Mouse (Mus musculus) midbrain, embryonic 10.5 days (tissue): ENCODE data around the gene Dbnl. TPM values are rescaled to one million over a fixed set of nuclear protein-coding genes. Genes with fewer than 3 reads are reported as not detected.
A peak's percentile ranks its signal among the peaks of the same experiment; 100 is the strongest.

Experiments used
- DNase-seq: peaks from one replicate; pipeline ENCODE4 v3.0.0-alpha.2; 2017; ENCODE audit warnings: low spot score
- H3K27ac ChIP-seq: fragments of 300-500 bp; sonication (generic); replicated peaks from 2 replicates; pipeline ENCODE4 v1.5.1; 2016; ENCODE audit warnings: mild to moderate bottlenecking
- H3K27me3 ChIP-seq: fragments of 300-500 bp; sonication (generic); 2 replicates; pipeline ENCODE4 v1.6.1; 2016; ENCODE audit warnings: low read depth, mild to moderate bottlenecking; ENCODE audit not compliant: poor library complexity, severe bottlenecking
- H3K36me3 ChIP-seq: fragments of 300-500 bp; sonication (generic); 2 replicates; pipeline ENCODE4 v1.6.1; 2016; ENCODE audit warnings: mild to moderate bottlenecking, moderate library complexity
- H3K4me1 ChIP-seq: fragments of 300-500 bp; sonication (generic); 2 replicates; pipeline ENCODE4 v1.6.1; 2016
- H3K4me3 ChIP-seq: fragments of 300-500 bp; sonication (generic); 2 replicates; pipeline ENCODE4 v1.5.1; 2016; ENCODE audit warnings: mild to moderate bottlenecking, moderate library complexity
- H3K9me3 ChIP-seq: fragments of 300-500 bp; sonication (generic); replicated peaks from 2 replicates; pipeline ENCODE4 v1.6.1; 2016; ENCODE audit warnings: mild to moderate bottlenecking
- WGBS: fragments of 180-500 bp; shearing (Covaris S2); methylation state at CpG from one replicate; pipeline ENCODE4 v1.1.7; 2016; 5-methylcytosine and 5-hydroxymethylcytosine counted together
- polyA plus RNA-seq: library from polyadenylated mRNA; unstranded; fragments of >200 nt; fragmentation: Nextera tagmentation; extraction: Ambion mirVana; gene quantifications from 2 replicates; pipeline ENCODE4 v1.2.1, GENCODE M21; 2016

The Dbnl gene
- polyA plus RNA-seq, 1 experiment from 2014 or later: 142 TPM

GRCm38 (mm10) chr11:5828509-5829191, 40.4 kb downstream of the Dbnl start:
- no peaks in the 10 kb centered on the region for H3K27me3 ChIP-seq
- no peaks in the 10 kb centered on the region for H3K4me1 ChIP-seq
- peaks cover 56% of the 10 kb centered on the region for H3K36me3 ChIP-seq
- no peak overlapping the region for H3K4me3 ChIP-seq
- WGBS: 91% methylated on average over 11 of the region's 11 CpGs
- H3K9me3 ChIP-seq: no peaks in the 10 kb centered on the region
- no peak for DNase-seq
- no peak overlapping the region for H3K27ac ChIP-seq

DNA sequence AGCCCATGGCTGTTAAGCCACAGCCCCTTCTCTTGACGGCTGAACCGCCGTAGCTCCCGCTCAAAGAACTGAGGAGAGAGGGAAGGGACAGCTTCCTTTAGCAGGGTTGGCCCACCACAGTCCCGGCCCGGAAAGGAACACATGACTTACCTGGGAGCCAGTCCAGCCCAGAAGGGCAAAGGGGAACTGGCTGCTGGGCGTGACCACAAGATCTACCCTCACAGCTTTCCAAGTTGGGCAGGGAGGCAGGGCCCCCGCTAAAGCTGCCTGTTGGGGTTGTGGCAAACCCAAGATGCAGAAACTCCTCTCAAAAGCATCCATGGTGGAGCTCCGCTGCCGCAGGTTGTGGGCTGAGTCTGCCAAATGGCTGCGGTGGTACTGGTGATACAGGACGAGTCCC, 41.0 kb downstream of the Dbnl start:
- no peak overlapping the region for H3K4me3 ChIP-seq
- 94% methylated on average over 12 of the region's 12 CpGs for WGBS
- H3K4me1 ChIP-seq: no peaks in the 10 kb centered on the region
- H3K9me3 ChIP-seq: no peaks in the 10 kb centered on the region
- H3K36me3 ChIP-seq: peaks cover 63% of the 10 kb centered on the region
- no peak for DNase-seq
- no peak overlapping the region for H3K27ac ChIP-seq
- no peaks in the 10 kb centered on the region for H3K27me3 ChIP-seq

DNA sequence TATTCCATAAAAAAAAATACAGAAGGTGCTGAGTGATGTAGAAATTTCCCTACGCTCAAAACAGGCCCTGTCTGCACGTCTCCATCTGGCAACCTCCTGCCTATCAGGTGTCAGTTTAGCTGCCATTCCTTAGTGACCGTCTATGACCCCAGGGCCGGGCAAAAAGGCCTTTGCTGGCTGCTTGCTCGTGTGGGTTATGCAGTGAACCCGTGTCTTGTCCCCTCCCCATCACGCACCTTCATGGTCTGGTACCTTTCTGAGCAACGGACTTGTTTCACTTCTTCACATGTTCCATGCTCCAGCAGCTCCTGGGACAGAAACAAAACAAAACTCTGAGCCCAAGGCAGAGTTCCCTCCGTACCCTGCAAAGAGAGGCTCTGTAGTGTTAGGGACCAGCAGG, 46.2 kb downstream of the Dbnl start:
- no peak overlapping the region for H3K27ac ChIP-seq
- H3K36me3 ChIP-seq: peaks cover 59% of the 10 kb centered on the region
- no peaks in the 10 kb centered on the region for H3K9me3 ChIP-seq
- H3K4me1 ChIP-seq: peaks cover 15% of the 10 kb centered on the region
- DNase-seq: no peak
- H3K4me3 ChIP-seq: no peak overlapping the region
- H3K27me3 ChIP-seq: no peaks in the 10 kb centered on the region
- WGBS: 94% methylated on average over 9 of the region's 9 CpGs

DNA sequence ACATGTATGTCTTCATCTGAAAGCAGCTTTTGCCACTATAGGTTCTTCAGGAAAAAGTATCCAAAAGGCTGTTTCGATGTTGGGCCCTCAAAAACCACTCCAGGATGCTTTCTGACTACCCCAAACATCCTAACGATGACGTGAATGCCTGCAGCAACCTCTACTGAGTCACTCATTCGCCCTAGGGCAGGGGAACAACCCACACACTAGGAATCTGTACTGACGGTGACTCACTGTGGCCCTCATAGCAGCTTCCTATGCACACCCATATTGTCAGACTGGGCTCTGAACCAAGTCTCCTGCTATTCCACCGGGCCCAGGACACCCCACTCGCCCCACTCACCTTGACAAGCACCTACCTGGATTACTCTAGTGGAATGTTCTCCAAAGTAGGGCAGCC, 46.8 kb downstream of the Dbnl start:
- DNase-seq: no peak
- WGBS: 92% methylated on average over 7 of the region's 7 CpGs
- no peak overlapping the region for H3K27ac ChIP-seq
- H3K4me1 ChIP-seq: peaks cover 15% of the 10 kb centered on the region
- H3K9me3 ChIP-seq: no peaks in the 10 kb centered on the region
- H3K36me3 ChIP-seq: peaks cover 54% of the 10 kb centered on the region
- H3K4me3 ChIP-seq: no peak overlapping the region
- no peaks in the 10 kb centered on the region for H3K27me3 ChIP-seq

DNA sequence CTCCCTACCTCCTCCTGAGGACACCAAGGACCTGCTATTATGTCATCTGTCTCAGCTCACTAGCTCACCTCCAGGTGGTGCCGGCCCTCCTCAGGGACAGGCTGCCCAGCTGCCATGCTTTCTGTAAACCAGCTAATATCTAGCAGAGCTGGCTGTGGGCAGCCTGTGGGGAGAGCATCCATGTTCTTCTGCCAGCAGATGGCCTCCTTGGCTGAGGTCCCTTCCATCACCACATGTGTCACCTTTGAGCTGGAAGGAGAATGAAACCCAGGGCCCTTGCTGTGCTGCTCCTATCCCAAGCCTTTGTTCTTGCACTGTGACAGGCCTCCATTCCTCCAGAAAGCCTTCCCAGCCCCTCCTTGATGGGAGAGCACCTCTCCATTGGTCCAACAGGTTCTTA, 47.8 kb downstream of the Dbnl start:
- Histone ChIP-seq H3K4me3 (no peak overlapping the region), H3K9me3 (no peaks in the 10 kb centered on the region), H3K27ac (no peak overlapping the region), H3K27me3 (no peaks in the 10 kb centered on the region), H3K36me3 (peaks cover 44% of the 10 kb centered on the region), H3K4me1 (peaks cover 15% of the 10 kb centered on the region)
- no peak for DNase-seq
- 39% methylated on average over 1 of the region's 1 CpGs for WGBS

DNA sequence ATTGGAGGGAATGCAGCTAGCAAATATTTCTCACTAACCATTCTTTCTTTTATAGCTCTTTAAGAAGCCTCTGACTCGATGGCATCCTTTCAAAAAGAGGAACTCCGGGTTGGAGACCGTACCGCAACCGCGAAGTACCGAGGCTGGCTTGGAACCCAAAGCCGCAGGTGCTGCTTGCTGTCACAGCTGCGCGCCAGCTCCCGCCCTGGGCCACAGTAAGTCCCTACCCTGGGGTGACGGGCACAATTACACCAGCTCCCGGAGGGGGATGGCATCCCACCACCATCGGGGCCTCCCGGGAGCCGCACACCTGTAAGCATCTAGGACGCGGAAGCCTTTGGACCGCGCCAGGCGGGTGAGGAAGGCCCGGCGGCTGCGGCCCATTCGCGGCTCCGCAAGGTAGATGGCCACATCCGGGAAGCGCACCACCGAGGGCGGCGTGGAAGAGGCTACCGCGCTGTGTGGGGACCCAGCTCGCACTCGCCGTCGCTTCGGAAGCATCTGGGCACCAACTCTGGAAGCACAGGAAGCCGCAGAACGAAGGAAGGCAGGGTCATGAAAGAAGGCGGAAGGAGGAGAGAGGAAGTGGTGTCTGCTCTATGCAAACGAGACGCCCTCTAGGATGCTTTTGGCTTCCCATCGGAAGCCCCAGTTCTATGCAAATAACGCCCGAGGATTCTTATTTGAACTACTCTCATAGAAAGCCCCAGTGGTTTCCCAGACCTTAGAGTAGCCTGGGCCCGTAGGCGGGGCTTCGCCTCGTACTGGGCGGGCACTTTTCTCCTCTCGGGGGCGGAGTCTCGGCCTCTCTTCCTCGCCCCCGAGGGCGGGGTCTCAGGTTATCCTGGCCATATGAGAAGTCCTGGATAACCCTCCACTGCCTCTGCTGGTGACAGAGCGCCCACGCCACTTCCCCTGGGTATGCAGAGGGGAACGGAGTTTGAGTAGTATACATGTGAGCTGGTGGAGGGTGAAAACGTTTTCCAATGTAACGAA, 49.3 kb downstream of the Dbnl start, which contains the start of gene Polm:
Polm (minus strand) TSS at position 766 of the 996 bp plus-strand sequence.
- Histone ChIP-seq H3K36me3 (peaks cover 30% of the 10 kb centered on the region), H3K9me3 (no peaks in the 10 kb centered on the region), H3K27ac (peak within 1 kb of the TSS; percentile 88), H3K4me3 (peak within 1 kb of the TSS; percentile 89), H3K4me1 (peaks cover 15% of the 10 kb centered on the region), H3K27me3 (no peaks in the 10 kb centered on the region)
- DNase-seq: peak; percentile 91
- WGBS: under 1% methylated on average over 63 of the region's 63 CpGs

- Histone ChIP-seq H3K27ac (no peak overlapping the region), H3K4me3 (no peak overlapping the region), H3K9me3 (peaks cover 6% of the 10 kb centered on the region; the same call in 1 of the 2 replicates), H3K4me1 (peaks cover 15% of the 10 kb centered on the region), H3K27me3 (no peaks in the 10 kb centered on the region), H3K36me3 (peaks cover 4% of the 10 kb centered on the region; the same call in 1 of the 2 replicates)
- no peak for DNase-seq
- 85% methylated on average over 7 of the region's 7 CpGs for WGBS
Measured at GRCm38 (mm10) chr11:5840346-5840745, 52.1 kb downstream of the Dbnl start.

- H3K4me1 ChIP-seq: peaks cover 9% of the 10 kb centered on the region
- WGBS: 95% methylated on average over 2 of the region's 2 CpGs
- H3K27ac ChIP-seq: no peak overlapping the region
- no peak for DNase-seq
- H3K36me3 ChIP-seq: no peaks in the 10 kb centered on the region
- H3K4me3 ChIP-seq: no peak overlapping the region
- peaks cover 6% of the 10 kb centered on the region; the same call in 1 of the 2 replicates for H3K9me3 ChIP-seq
- H3K27me3 ChIP-seq: no peaks in the 10 kb centered on the region
Measured at GRCm38 (mm10) chr11:5841751-5842150, 53.5 kb downstream of the Dbnl start.

GRCm38 (mm10) chr11:5843131-5843530, 54.8 kb downstream of the Dbnl start:
- peaks cover 8% of the 10 kb centered on the region; the same call in 1 of the 2 replicates for H3K9me3 ChIP-seq
- no peak overlapping the region for H3K4me3 ChIP-seq
- no peaks in the 10 kb centered on the region; the same call in none of the 2 replicates for H3K4me1 ChIP-seq
- H3K27me3 ChIP-seq: no peaks in the 10 kb centered on the region
- no peak for DNase-seq
- whole genome bisulfite sequencing: 89% methylated on average over 3 of the region's 3 CpGs
- no peaks in the 10 kb centered on the region for H3K36me3 ChIP-seq
- H3K27ac ChIP-seq: no peak overlapping the region

- WGBS: 77% methylated on average over 7 of the region's 7 CpGs
- Histone ChIP-seq H3K36me3 (no peaks in the 10 kb centered on the region), H3K9me3 (peaks cover 8% of the 10 kb centered on the region; the same call in 1 of the 2 replicates), H3K27ac (no peak overlapping the region), H3K27me3 (no peaks in the 10 kb centered on the region), H3K4me1 (no peaks in the 10 kb centered on the region), H3K4me3 (no peak overlapping the region)
- no peak for DNase-seq
Measured at GRCm38 (mm10) chr11:5846639-5847345, 58.5 kb downstream of the Dbnl start.

- H3K4me1 ChIP-seq: no peaks in the 10 kb centered on the region
- DNase-seq: no peak
- H3K27me3 ChIP-seq: no peaks in the 10 kb centered on the region
- H3K4me3 ChIP-seq: no peak overlapping the region
- no peaks in the 10 kb centered on the region for H3K36me3 ChIP-seq
- 0 out of 2 replicates have a peak, but pooled peaks cover 3% of the 10 kb centered on the region for H3K9me3 ChIP-seq
- 70% methylated on average over 6 of the region's 6 CpGs for WGBS
- no peak overlapping the region for H3K27ac ChIP-seq
Measured at GRCm38 (mm10) chr11:5848741-5849140, 60.5 kb downstream of the Dbnl start.

DNA sequence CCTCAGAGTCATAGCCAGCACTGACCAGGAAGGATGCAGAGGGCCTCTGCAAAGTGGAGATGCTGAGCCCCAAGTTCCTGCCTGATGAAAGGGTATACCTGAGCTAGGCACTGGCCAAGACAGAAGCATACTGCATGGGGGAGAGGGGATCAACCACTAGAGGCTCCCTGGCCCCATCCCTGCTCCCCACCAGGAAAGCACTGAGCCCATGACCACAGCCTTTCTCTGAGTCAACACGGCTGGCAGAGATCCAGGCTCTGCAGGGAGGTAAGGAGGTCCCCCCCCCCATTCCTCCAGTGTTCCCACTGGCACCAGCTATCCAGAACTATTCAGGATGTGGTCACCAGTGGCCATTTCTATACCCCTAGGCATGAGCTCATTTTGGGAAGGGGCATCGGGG, 61.0 kb downstream of the Dbnl start:
- no peak overlapping the region for H3K4me3 ChIP-seq

More for the DNA sequence above, 61.0 kb downstream of the Dbnl start:
- 0 out of 2 replicates have a peak, but pooled peaks cover 3% of the 10 kb centered on the region for H3K9me3 ChIP-seq
- no peaks in the 10 kb centered on the region for H3K4me1 ChIP-seq
- WGBS: 75% methylated on average over 2 of the region's 2 CpGs
- no peaks in the 10 kb centered on the region for H3K27me3 ChIP-seq
- H3K27ac ChIP-seq: no peak overlapping the region
- H3K36me3 ChIP-seq: no peaks in the 10 kb centered on the region
- no peak for DNase-seq
